Mouse (Mus musculus) monocyte, adult 5-6 weeks (primary cell): ENCODE results near the gene Smbd1. TPM values are rescaled to one million over a fixed set of nuclear protein-coding genes. Genes with fewer than 3 reads are reported as not detected.

Source experiments
- ATAC-seq: fragments of 153-309, 156-312 bp; replicated peaks from 2 replicates; pipeline ENCODE4 v1.8.0; 2017; ENCODE audit warnings: mild to moderate bottlenecking; ENCODE audit not compliant: low TSS enrichment, insufficient number of reproducible peaks, severe bottlenecking, poor library complexity, low FRiP score
- total RNA-seq: library from RNA; stranded (forward); fragments of 200-1000, 200-491, 200-594 nt; gene quantifications from 3 replicates; pipeline ENCODE4 v1.2.3, GENCODE M21; 2017

Smbd1 gene
- total RNA-seq, 1 experiment from 2014 or later = not detected

DNA sequence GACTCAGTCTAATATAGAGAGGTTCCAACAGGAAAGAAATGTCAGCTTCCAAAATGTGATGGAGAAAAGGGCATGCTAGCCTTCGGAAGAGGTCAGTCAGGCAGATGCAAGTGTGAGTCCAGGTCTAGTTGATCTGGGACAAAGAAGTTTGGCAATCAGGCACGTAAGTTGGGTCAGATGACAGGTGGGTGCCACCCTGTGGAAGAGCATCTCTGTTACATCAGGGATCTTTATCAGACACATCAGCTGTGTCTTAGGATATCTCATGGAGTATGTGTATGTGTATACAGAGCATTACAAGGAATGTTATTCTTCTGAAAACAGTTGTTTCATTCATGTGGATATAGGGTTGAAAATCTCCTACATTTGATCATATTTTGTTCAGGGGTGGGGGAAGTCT, 45.7 kb downstream of the Smbd1 start:
- no peak for ATAC-seq

Other genes starting within 250 kb of the Smbd1 start
- gene Tfrc, start 201.6 kb downstream of the Smbd1 start, total RNA-seq = 24.5 to 52.2 TPM (median 43.5 TPM) in 3 replicates
- gene Tnk2, start 166.6 kb downstream of the Smbd1 start, total RNA-seq = 16.2 to 63.7 TPM (median 26.3 TPM) in 3 replicates
- not detected in 3 replicates for gene Muc4, start 74.6 kb downstream of the Smbd1 start, total RNA-seq
- 0.19 TPM in 1 of 3 replicates, not detected in the others for gene Muc20, start 13.0 kb downstream of the Smbd1 start, total RNA-seq
- 55.8 to 78.8 TPM (median 67.5 TPM) in 3 replicates for gene Fyttd1, start 67.0 kb upstream of the Smbd1 start, total RNA-seq
- 12.4 to 41.8 TPM (median 31.2 TPM) in 3 replicates for gene Rubcn, start 67.3 kb upstream of the Smbd1 start, total RNA-seq
- gene Lrch3, start 103.6 kb upstream of the Smbd1 start, total RNA-seq = 37.4 to 67.8 TPM (median 44.9 TPM) in 3 replicates
- gene Iqcg, start 245.7 kb upstream of the Smbd1 start, total RNA-seq = 0.78 to 0.96 TPM (median 0.86 TPM) in 3 replicates
- 1,318 to 2,339 TPM (median 2,031 TPM) in 3 replicates for gene Rpl35a, start 246.0 kb upstream of the Smbd1 start, total RNA-seq